Mouse (Mus musculus) liver, embryonic 15.5 days (tissue): ENCODE results near the gene BC048679. TPM values are rescaled to one million over a fixed set of nuclear protein-coding genes. Genes with fewer than 3 reads are reported as not detected.
"Not testable (repeated sequence)": the region's sequence is repeated elsewhere in the genome, so short reads cannot be mapped to it uniquely, and the experiment has no call there.

Experiments used
- ATAC-seq: fragments of 200-750 bp; cut with Nextera tagmentation; 2 replicates; pipeline ENCODE4 v1.8.0; 2017; ENCODE audit warnings: moderate number of reproducible peaks, mild to moderate bottlenecking, moderate library complexity; ENCODE audit not compliant: insufficient read depth
- H3K27ac ChIP-seq: fragments of 300-500 bp; sonication (generic); replicated peaks from 2 replicates; pipeline ENCODE4 v1.5.1; 2015; ENCODE audit warnings: mild to moderate bottlenecking, inconsistent platforms
- H3K27me3 ChIP-seq: fragments of 300-500 bp; sonication (generic); 2 replicates; pipeline ENCODE4 v1.6.1; 2015; ENCODE audit warnings: mild to moderate bottlenecking, inconsistent platforms
- H3K36me3 ChIP-seq: fragments of 300-500 bp; sonication (generic); replicated peaks from 2 replicates; pipeline ENCODE4 v1.6.1; 2015; ENCODE audit warnings: moderate library complexity, mild to moderate bottlenecking, inconsistent platforms
- H3K4me1 ChIP-seq: fragments of 300-500 bp; sonication (generic); replicated peaks from 2 replicates; pipeline ENCODE4 v1.6.1; 2015; ENCODE audit warnings: inconsistent platforms
- H3K4me2 ChIP-seq: fragments of 300-500 bp; sonication (generic); 2 replicates; pipeline ENCODE4 v1.6.1; 2015; ENCODE audit warnings: moderate library complexity, mild to moderate bottlenecking, inconsistent platforms
- H3K4me3 ChIP-seq: fragments of 300-500 bp; sonication (generic); replicated peaks from 2 replicates; pipeline ENCODE4 v1.5.1; 2015; ENCODE audit warnings: mild to moderate bottlenecking, inconsistent platforms
- H3K9ac ChIP-seq: fragments of 300-500 bp; sonication (generic); 2 replicates; pipeline ENCODE4 v1.6.1; 2015; ENCODE audit warnings: moderate library complexity, mild to moderate bottlenecking, inconsistent platforms
- H3K9me3 ChIP-seq: fragments of 300-500 bp; sonication (generic); replicated peaks from 2 replicates; pipeline ENCODE4 v1.6.1; 2016; ENCODE audit warnings: inconsistent platforms
- WGBS: fragments of 180-500 bp; shearing (Covaris S2); methylation state at CpG from one replicate; pipeline ENCODE4 v1.1.7; 2015; ENCODE audit warnings: mixed read lengths; ENCODE audit not compliant: insufficient replicate concordance; 5-methylcytosine and 5-hydroxymethylcytosine counted together
- polyA plus RNA-seq: library from polyadenylated mRNA; unstranded; fragments of >200 nt; fragmentation: Nextera tagmentation; extraction: Ambion mirVana; gene quantifications from 2 replicates; pipeline ENCODE4 v1.2.1, GENCODE M21; 2015

BC048679 gene
- polyA plus RNA-seq, 1 experiment from 2014 or later, result not detected

- H3K4me2 ChIP-seq, result no peak overlapping the region
- H3K4me3 ChIP-seq, result no peak overlapping the region
- H3K27me3 ChIP-seq, result peaks cover 18% of the 10 kb centered on the region; the same call in 1 of the 2 replicates
- no peaks in the 10 kb centered on the region for H3K4me1 ChIP-seq
- WGBS, result 44% methylated on average over 6 of the region's 6 CpGs
- no peak overlapping the region for H3K27ac ChIP-seq
- H3K9me3 ChIP-seq, result no peaks in the 10 kb centered on the region
- H3K9ac ChIP-seq, result no peak overlapping the region
- H3K36me3 ChIP-seq, result no peaks in the 10 kb centered on the region
- no peak for ATAC-seq
These were observed 18.3 kb upstream of the BC048679 start for GRCm38 (mm10) chr7:81516154-81517030.

DNA sequence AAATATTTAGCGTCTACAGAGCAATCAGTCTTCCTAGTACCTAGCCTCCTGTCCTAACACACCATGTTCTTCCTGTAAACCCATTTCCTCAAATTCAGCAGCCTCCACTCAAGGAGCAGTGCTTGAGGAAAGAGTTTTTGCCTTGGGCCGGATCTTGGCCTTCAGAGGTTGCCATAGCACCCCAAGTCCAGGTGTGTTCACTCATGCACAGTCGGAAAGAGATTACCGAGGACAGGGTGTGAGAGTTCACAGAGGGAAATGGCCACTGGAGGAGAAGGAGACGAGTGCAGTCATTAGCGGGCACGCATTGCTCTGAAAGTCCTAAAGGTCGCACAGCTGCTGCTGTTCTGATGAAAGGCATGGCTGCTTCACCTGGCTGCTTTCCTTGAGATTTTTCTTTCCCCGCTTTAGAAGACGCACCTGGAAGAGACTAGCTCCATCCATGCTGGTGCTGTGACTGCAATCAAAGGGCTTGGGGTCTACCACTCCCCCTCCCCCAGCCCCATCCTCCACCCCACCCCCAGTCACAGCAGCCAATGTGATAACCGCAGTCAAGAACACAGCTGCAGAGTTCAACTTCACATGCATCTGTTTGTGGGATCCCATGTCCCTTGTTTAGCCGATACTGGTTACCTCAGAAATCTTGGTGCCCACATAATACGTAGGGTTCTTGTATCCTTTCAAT is 17.0 kb upstream of the BC048679 start:
- H3K4me2 ChIP-seq, result no peak overlapping the region
- no peaks in the 10 kb centered on the region for H3K36me3 ChIP-seq
- ATAC-seq, result no peak
- H3K4me1 ChIP-seq, result no peaks in the 10 kb centered on the region
- no peak overlapping the region for H3K27ac ChIP-seq
- H3K4me3 ChIP-seq, result no peak overlapping the region
- H3K9me3 ChIP-seq, result no peaks in the 10 kb centered on the region
- peaks cover 18% of the 10 kb centered on the region; the same call in 1 of the 2 replicates for H3K27me3 ChIP-seq
- no peak overlapping the region for H3K9ac ChIP-seq
- WGBS, result 50% methylated on average over 13 of the region's 13 CpGs

GRCm38 (mm10) chr7:81501050-81501449 is 3.0 kb upstream of the BC048679 start:
- H3K36me3 ChIP-seq, result no peaks in the 10 kb centered on the region

GRCm38 (mm10) chr7:81497171-81497570 is 910 bp downstream of the BC048679 start:
- Histone ChIP-seq H3K27ac (no peak overlapping the region), H3K27me3 (peaks cover 42% of the 10 kb centered on the region), H3K4me1 (no peaks in the 10 kb centered on the region), H3K4me2 (no peak overlapping the region), H3K9ac (no peak overlapping the region), H3K4me3 (no peak overlapping the region), H3K36me3 (no peaks in the 10 kb centered on the region), H3K9me3 (no peaks in the 10 kb centered on the region)
- WGBS, result 40% methylated on average over 6 of the region's 6 CpGs
- no peak for ATAC-seq

More at GRCm38 (mm10) chr7:81501050-81501449, 3.0 kb upstream of the BC048679 start:
- no peak for ATAC-seq
- Histone ChIP-seq H3K27me3 (0 out of 2 replicates have a peak, but pooled peaks cover 3% of the 10 kb centered on the region), H3K4me3 (no peak overlapping the region), H3K9me3 (no peaks in the 10 kb centered on the region), H3K27ac (no peak overlapping the region), H3K4me1 (no peaks in the 10 kb centered on the region), H3K4me2 (no peak overlapping the region), H3K9ac (no peak overlapping the region)
- 56% methylated on average over 2 of the region's 2 CpGs for WGBS

DNA sequence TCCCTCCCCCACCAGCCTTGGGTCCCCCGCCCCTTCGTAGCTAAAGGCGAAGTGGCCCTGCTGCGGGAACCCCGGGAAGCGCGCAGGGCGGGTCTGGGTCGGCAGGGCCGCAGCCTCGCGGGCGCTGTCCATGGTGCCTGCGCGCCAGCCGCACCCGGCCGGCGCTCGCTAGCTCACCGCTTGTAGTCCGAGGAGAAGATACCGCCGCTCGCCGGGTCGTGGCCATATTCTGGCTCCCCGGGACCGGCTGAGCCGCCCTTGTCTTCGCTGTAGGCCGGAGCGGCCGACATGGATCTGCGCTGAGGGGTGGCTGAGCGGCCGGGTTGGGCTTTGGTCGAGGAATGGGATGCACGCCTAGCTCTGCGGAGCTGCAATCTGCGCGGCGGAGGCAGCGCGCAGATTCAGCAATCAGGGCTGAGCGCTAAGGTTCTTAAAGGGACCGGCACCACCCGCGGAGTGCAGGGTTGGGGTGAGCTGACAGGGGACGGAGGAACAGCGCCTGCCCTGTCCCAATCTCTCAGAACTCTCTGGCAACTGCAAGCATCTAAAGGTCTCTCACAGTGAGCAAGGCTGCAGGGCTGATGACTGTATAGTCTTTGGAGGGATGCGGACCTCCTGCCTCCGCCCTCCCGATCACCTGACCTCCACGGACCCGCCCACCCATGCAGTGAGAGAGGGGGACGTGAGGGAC is 4.6 kb downstream of the BC048679 start, which contains the start of gene Ap3b2:
Ap3b2 (minus strand) TSS at position 595 of the 691 bp plus-strand sequence.
- peak within 1 kb of the TSS; percentile 64 for H3K4me2 ChIP-seq
- no peaks in the 10 kb centered on the region for H3K4me1 ChIP-seq
- H3K27ac ChIP-seq, result no peak within 1 kb of the TSS
- peak within 1 kb of the TSS; percentile 47 for H3K4me3 ChIP-seq
- no peaks in the 10 kb centered on the region for H3K9me3 ChIP-seq
- peaks cover 52% of the 10 kb centered on the region for H3K27me3 ChIP-seq
- H3K36me3 ChIP-seq, result no peaks in the 10 kb centered on the region
- no peak within 1 kb of the TSS for H3K9ac ChIP-seq
- ATAC-seq, result no peak
- WGBS, result under 1% methylated on average over 57 of the region's 57 CpGs

DNA sequence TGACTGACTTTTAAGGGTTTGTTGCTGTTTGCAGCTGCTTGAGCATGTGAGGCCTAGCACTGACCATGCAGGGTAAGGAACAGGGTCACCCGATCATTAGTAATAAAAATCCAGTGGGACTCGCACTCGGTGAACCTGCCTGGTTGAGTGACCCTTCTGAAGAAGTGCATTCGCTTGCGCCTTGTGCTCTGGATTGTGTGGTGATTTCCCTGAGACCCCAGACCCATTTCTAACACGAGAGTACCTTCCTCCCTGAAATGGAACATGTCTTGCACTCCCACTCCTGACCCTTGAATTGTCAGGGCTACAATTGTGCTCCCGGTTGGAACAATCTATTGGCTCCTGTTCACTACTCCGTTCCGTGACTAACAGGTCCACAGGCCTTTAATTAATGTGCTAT is 5.5 kb downstream of the BC048679 start:
- Histone ChIP-seq H3K27ac (no peak overlapping the region), H3K4me3 (no peak overlapping the region), H3K36me3 (no peaks in the 10 kb centered on the region), H3K9ac (no peak overlapping the region), H3K27me3 (peaks cover 56% of the 10 kb centered on the region), H3K9me3 (no peaks in the 10 kb centered on the region), H3K4me2 (no peak overlapping the region), H3K4me1 (no peaks in the 10 kb centered on the region)
- WGBS, result 53% methylated on average over 9 of the region's 9 CpGs
- ATAC-seq, result no peak

GRCm38 (mm10) chr7:81489649-81490048 is 8.4 kb downstream of the BC048679 start:
- Histone ChIP-seq H3K27me3 (peaks cover 39% of the 10 kb centered on the region), H3K27ac (no peak overlapping the region), H3K9me3 (no peaks in the 10 kb centered on the region), H3K4me2 (no peak overlapping the region), H3K4me3 (no peak overlapping the region), H3K4me1 (no peaks in the 10 kb centered on the region), H3K36me3 (no peaks in the 10 kb centered on the region), H3K9ac (no peak overlapping the region)
- no peak for ATAC-seq
- WGBS, result 16% methylated on average over 9 of the region's 9 CpGs

DNA sequence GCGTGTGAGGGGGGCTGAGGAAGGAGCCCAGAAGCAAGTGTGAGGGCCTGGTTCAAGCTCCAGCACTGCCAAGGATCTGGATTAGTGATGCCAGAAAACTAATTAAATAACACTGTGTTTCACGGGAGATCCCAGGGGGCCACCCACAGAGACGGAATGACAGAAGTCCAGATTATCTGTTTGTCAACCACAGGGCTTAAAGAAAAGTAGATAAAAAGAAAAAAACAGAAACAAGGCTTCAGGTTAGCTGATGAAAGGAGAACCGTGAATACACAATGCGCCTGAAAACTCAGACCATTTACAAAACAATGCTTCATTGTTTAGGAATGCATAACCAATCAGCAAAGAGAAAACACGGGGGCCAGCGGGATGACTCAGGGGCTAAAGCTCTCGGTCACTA is 17.3 kb downstream of the BC048679 start:
- Histone ChIP-seq H3K9me3 (no peaks in the 10 kb centered on the region), H3K4me1 (no peaks in the 10 kb centered on the region), H3K9ac (no peak overlapping the region), H3K4me3 (no peak overlapping the region), H3K4me2 (no peak overlapping the region), H3K27me3 (peaks cover 20% of the 10 kb centered on the region), H3K27ac (no peak overlapping the region), H3K36me3 (no peaks in the 10 kb centered on the region)
- no peak for ATAC-seq
- WGBS, result 7% methylated on average over 8 of the region's 8 CpGs

- WGBS, result 54% methylated on average over 3 of the region's 3 CpGs
- Histone ChIP-seq H3K9me3 (no peaks in the 10 kb centered on the region), H3K4me1 (no peaks in the 10 kb centered on the region), H3K27me3 (peaks cover 20% of the 10 kb centered on the region), H3K4me3 (no peak overlapping the region), H3K36me3 (no peaks in the 10 kb centered on the region), H3K27ac (no peak overlapping the region), H3K4me2 (no peak overlapping the region), H3K9ac (no peak overlapping the region)
- no peak for ATAC-seq
These were observed 18.5 kb downstream of the BC048679 start for GRCm38 (mm10) chr7:81479531-81480090.

GRCm38 (mm10) chr7:81478261-81478660 is 19.8 kb downstream of the BC048679 start:
- H3K9me3 ChIP-seq, result not testable (repeated sequence)

DNA sequence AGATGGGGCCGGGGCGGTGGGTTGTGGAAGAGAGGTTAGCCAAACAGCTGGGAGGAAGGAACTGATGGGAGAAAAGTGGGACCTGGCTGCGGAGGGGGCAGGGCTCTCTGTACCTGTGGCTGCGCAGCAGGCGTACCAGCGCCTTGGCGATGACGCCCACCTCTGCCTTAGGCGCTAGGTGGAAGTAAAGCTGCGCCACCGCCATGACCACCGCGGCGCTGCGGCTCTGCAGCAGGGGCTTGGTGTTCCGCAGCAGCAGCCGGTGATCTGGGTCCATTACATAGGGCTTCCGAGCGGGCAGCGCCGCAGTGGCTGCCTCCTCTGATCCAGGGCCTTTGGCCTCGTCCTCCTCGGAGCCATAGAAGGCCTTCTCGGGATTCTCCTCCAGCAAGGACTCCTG is 21.2 kb downstream of the BC048679 start:
- Histone ChIP-seq H3K9me3 (no peaks in the 10 kb centered on the region), H3K27ac (no peak overlapping the region), H3K9ac (no peak overlapping the region), H3K27me3 (peaks cover 20% of the 10 kb centered on the region), H3K4me3 (no peak overlapping the region), H3K4me1 (no peaks in the 10 kb centered on the region), H3K36me3 (no peaks in the 10 kb centered on the region), H3K4me2 (no peak overlapping the region)
- 6% methylated on average over 24 of the region's 24 CpGs for WGBS
- ATAC-seq, result no peak

More at GRCm38 (mm10) chr7:81478261-81478660, 19.8 kb downstream of the BC048679 start:
- not testable (repeated sequence) for ATAC-seq, H3K36me3 ChIP-seq, H3K4me1 ChIP-seq, H3K4me2 ChIP-seq, H3K9ac ChIP-seq, H3K4me3 ChIP-seq, H3K27ac ChIP-seq
- peaks cover 20% of the 10 kb centered on the region for H3K27me3 ChIP-seq
